Mouse (Mus musculus) heart, embryonic 12.5 days (tissue): ENCODE results near the gene Zfp746. TPM values are rescaled to one million over a fixed set of nuclear protein-coding genes. Genes with fewer than 3 reads are reported as not detected.
A peak's percentile ranks its signal among the peaks of the same experiment; 100 is the strongest.

Experiments
- ATAC-seq: fragments of 200-750 bp; cut with Nextera tagmentation; 2 replicates; pipeline ENCODE4 v1.8.0; 2017; ENCODE audit warnings: moderate TSS enrichment, moderate library complexity; ENCODE audit not compliant: insufficient number of reproducible peaks, low FRiP score
- H3K27ac ChIP-seq: fragments of 300-500 bp; sonication (generic); 2 replicates; pipeline ENCODE4 v1.5.1; 2016; ENCODE audit warnings: mild to moderate bottlenecking, moderate library complexity; ENCODE audit not compliant: poor library complexity, severe bottlenecking
- H3K27me3 ChIP-seq: fragments of 300-500 bp; sonication (generic); replicated peaks from 2 replicates; pipeline ENCODE4 v1.6.1; 2016; ENCODE audit warnings: mild to moderate bottlenecking, moderate library complexity
- H3K36me3 ChIP-seq: fragments of 300-500 bp; sonication (generic); 2 replicates; pipeline ENCODE4 v1.6.1; 2016; ENCODE audit warnings: mild to moderate bottlenecking, moderate library complexity
- H3K4me1 ChIP-seq: fragments of 300-500 bp; sonication (generic); replicated peaks from 2 replicates; pipeline ENCODE4 v1.6.1; 2016; ENCODE audit warnings: mild to moderate bottlenecking
- H3K4me2 ChIP-seq: fragments of 300-500 bp; sonication (generic); 2 replicates; pipeline ENCODE4 v1.6.1; 2016; ENCODE audit warnings: mild to moderate bottlenecking, moderate library complexity
- H3K4me3 ChIP-seq: fragments of 300-500 bp; sonication (generic); 2 replicates; pipeline ENCODE4 v1.5.1; 2016; ENCODE audit warnings: mild to moderate bottlenecking
- H3K9ac ChIP-seq: fragments of 300-500 bp; sonication (generic); 2 replicates; pipeline ENCODE4 v1.6.1; 2016; ENCODE audit warnings: mild to moderate bottlenecking, moderate library complexity
- H3K9me3 ChIP-seq: fragments of 300-500 bp; sonication (generic); replicated peaks from 2 replicates; pipeline ENCODE4 v1.6.1; 2016; ENCODE audit warnings: mild to moderate bottlenecking, moderate library complexity
- WGBS: fragments of 180-500 bp; shearing (Covaris S2); methylation state at CpG from one replicate; pipeline ENCODE4 v1.1.7; 2016; 5-methylcytosine and 5-hydroxymethylcytosine counted together
- polyA plus RNA-seq: library from polyadenylated mRNA; unstranded; fragments of >200 nt; fragmentation: Nextera tagmentation; extraction: Ambion mirVana; gene quantifications from 2 replicates; pipeline ENCODE4 v1.2.1, GENCODE M21; 2016

The Zfp746 gene
- polyA plus RNA-seq, 1 experiment from 2014 or later = 12.8 TPM

DNA sequence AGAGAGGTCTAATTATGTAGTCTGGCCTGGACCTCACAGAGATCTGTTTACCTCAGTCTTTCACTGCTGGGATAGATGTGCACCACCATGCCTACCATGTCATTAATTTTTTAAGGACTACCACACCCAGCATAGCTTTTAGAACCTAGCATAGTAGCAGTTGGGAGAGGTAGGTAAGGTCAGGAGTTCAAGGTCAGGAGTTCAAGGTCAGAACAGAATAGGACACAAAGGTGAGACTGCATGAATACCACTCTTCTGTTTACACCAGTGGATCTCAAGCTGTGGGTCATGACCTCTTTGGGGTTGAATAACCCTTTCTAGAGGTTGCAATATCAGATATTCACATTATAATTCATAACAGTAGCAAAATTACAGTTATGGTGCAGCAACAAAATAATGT is 53.7 kb downstream of the Zfp746 start:
- peaks cover 13% of the 10 kb centered on the region for H3K27me3 ChIP-seq

DNA sequence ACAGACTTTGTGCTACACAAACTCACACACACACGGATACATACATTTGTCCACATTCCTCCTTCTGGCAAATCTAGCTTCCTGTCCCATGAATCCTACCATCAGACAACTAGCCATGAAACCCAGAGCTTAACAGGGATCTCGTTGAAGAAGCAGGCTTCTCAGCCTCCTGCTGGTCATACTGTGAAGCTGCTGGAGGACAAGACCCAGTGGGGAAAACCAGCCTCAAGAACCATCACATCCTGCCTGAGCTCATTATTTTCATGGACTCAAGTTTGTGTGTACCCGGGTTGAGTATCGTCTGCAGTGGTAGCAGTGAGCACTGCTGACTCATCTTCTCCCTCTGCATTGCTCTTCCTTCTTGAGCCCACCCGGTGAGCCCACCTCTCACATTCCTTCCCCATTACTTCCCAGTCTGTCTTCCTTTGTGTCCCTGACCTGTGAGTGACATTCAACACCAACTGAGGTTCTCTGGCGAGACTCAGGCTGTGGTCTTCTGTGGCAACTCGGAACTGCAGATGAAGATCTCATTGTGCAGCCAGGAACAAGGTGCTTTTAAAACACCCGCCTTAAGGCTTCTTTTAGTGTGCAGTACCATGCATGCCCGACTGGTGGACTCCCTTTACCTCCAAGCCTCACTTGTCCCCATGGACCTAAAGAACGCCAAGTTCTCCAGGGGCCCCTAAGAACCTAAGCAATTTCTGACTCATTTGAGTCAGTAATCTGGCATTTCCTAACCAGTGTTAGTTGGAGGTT is 60.3 kb downstream of the Zfp746 start:
- H3K36me3 ChIP-seq = peaks cover 90% of the 10 kb centered on the region
- ATAC-seq = no peak
- no peak overlapping the region for H3K4me2 ChIP-seq
- no peak overlapping the region for H3K9ac ChIP-seq
- 89% methylated on average over 10 of the region's 10 CpGs for WGBS
- no peak overlapping the region for H3K4me3 ChIP-seq
- H3K4me1 ChIP-seq = no peaks in the 10 kb centered on the region; the same call in 1 of the 2 replicates
- H3K27ac ChIP-seq = no peak overlapping the region
- H3K9me3 ChIP-seq = peaks cover 48% of the 10 kb centered on the region
- H3K27me3 ChIP-seq = peaks cover 54% of the 10 kb centered on the region

More for the DNA sequence above, 53.7 kb downstream of the Zfp746 start:
- ATAC-seq = no peak
- Histone ChIP-seq H3K27ac (no peak overlapping the region), H3K4me3 (no peak overlapping the region), H3K9ac (no peak overlapping the region), H3K4me2 (no peak overlapping the region), H3K4me1 (no peaks in the 10 kb centered on the region), H3K36me3 (peaks cover 84% of the 10 kb centered on the region), H3K9me3 (no peaks in the 10 kb centered on the region; the same call in 1 of the 2 replicates)

DNA sequence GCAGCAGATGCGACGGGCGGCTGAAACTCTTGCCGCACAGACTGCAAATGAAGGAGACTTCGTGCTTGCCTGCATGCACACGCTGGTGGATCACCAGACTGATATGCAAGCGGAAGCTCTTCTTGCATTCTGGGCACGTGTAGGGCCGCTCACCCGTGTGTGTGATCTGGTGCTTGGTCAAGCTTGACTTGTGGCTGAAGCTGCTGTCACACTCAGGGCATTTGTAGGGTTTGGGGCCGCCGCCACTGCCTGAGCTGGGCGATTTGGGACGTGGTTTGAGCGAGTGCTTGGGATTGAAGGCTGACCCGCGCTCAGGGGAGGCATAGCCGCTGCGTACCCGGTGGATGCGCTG is 61.4 kb downstream of the Zfp746 start:
- no peak for ATAC-seq
- peaks cover 84% of the 10 kb centered on the region for H3K36me3 ChIP-seq
- 89% methylated on average over 21 of the region's 21 CpGs for WGBS
- H3K9me3 ChIP-seq = peaks cover 48% of the 10 kb centered on the region
- no peak overlapping the region for H3K4me2 ChIP-seq
- no peak overlapping the region for H3K9ac ChIP-seq
- no peaks in the 10 kb centered on the region; the same call in 1 of the 2 replicates for H3K4me1 ChIP-seq
- no peak overlapping the region for H3K4me3 ChIP-seq
- H3K27ac ChIP-seq = no peak overlapping the region
- peaks cover 65% of the 10 kb centered on the region for H3K27me3 ChIP-seq

DNA sequence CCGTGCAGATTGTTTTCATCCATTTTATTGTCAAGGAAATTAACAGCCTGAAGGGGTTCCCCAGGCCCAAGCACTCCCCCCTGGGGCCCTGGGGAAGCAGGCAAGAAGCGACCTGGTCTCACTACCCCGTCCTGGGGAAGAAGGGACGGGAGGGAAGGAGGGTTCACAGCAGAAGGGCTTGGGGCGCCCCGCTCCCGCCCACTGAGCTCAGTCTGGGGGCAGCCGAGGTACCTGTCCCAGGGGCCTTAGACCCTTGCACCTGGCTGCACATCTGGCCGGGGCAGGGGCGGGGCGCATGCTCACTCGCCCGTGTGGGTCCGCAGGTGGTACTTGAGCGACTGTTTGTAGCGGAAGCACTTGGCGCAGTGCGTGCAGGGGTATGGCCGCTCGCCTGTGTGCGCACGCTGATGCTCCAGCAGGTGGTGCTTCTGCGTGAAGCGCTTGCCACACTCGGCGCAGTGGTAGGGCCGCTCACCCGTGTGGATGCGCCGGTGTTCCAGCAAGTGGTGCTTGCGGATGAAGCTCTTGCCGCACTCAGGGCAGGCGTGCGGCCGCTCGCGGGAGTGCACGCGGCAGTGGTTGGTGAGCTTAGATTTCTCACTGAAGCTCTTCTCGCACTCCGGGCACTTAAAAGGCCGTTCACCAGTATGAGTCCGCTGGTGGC is 61.9 kb downstream of the Zfp746 start:
- peaks cover 81% of the 10 kb centered on the region for H3K36me3 ChIP-seq
- ATAC-seq = no peak
- 92% methylated on average over 43 of the region's 43 CpGs for WGBS
- H3K4me1 ChIP-seq = no peaks in the 10 kb centered on the region; the same call in 1 of the 2 replicates
- H3K9me3 ChIP-seq = peaks cover 48% of the 10 kb centered on the region
- H3K27ac ChIP-seq = no peak overlapping the region
- H3K9ac ChIP-seq = no peak overlapping the region
- peaks cover 68% of the 10 kb centered on the region for H3K27me3 ChIP-seq
- no peak overlapping the region for H3K4me2 ChIP-seq
- no peak overlapping the region for H3K4me3 ChIP-seq

DNA sequence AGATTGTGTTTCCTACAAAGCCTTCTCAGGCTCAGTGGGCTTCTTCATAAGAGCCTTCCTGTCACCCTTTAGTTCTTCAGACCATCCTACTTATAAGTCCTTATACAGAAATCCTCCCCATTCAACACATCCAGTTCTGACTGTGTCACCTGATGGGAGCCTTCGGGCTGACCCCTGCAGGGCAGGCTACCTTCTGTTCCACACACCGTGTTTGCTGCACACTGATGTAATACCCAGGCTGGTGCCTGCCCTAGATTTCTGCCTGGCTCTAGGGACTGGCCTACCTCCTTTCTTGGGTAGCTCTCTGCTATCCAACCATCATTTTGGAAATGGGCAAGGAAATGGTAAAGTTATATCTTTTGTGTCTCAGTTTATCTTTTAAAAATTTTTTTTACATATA is 63.7 kb downstream of the Zfp746 start:
- peaks cover 48% of the 10 kb centered on the region for H3K9me3 ChIP-seq
- peaks cover 73% of the 10 kb centered on the region for H3K27me3 ChIP-seq
- H3K9ac ChIP-seq = no peak overlapping the region
- no peaks in the 10 kb centered on the region; the same call in 1 of the 2 replicates for H3K4me1 ChIP-seq
- no peak overlapping the region for H3K4me2 ChIP-seq
- H3K36me3 ChIP-seq = peaks cover 71% of the 10 kb centered on the region
- whole genome bisulfite sequencing = 74% methylated on average over 2 of the region's 2 CpGs
- no peak for ATAC-seq
- H3K27ac ChIP-seq = no peak overlapping the region
- no peak overlapping the region for H3K4me3 ChIP-seq

DNA sequence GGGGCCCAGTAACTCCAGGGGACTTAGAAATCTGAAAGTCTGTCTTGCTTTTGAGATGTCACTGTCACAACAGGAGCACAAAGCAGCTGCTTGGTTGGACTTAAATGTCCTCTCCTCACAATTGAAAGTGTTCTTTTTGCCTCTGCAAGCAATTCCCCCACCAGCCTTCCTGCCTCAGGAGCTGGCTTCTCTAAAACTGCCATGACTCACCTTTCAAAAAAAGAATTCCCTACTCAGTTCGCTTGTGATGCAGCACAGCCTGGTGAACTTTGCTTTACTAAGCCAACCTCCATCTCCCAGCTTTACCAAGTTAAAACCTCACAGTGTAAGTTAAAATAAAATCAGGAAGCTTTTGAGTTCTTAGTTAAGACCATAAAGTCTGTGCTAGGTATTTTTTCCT is 64.7 kb downstream of the Zfp746 start:
- H3K27me3 ChIP-seq = peaks cover 83% of the 10 kb centered on the region
- peaks cover 62% of the 10 kb centered on the region for H3K36me3 ChIP-seq
- H3K9me3 ChIP-seq = peaks cover 42% of the 10 kb centered on the region
- no peak overlapping the region for H3K4me2 ChIP-seq
- no peaks in the 10 kb centered on the region; the same call in 1 of the 2 replicates for H3K4me1 ChIP-seq
- H3K9ac ChIP-seq = no peak overlapping the region
- no peak overlapping the region for H3K27ac ChIP-seq
- WGBS = 67% methylated on average over 1 of the region's 1 CpGs
- no peak overlapping the region for H3K4me3 ChIP-seq
- ATAC-seq = no peak

DNA sequence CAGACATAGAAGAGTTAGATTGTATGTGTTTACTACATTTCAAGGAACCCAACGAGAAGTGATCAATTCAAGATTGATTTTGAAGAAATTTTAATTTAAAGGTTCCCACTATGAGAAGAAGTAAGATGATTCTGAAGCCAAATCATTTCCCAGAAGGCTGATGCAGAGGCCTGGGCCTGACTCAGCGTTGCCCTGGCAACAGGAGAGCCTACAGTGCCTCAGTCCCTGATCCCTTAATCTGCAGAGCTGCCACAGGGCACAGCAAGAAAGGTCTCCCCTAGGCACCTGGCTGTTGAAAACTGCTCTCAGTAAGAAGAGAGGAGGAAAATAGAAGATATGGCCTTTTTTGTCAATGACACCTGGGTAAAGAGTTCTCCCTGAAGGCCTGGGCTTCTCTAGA is 66.4 kb downstream of the Zfp746 start:
- WGBS = 89% methylated on average over 2 of the region's 2 CpGs
- Histone ChIP-seq H3K27me3 (peaks cover 91% of the 10 kb centered on the region), H3K4me3 (no peak overlapping the region), H3K27ac (no peak overlapping the region), H3K9ac (no peak overlapping the region), H3K9me3 (peaks cover 27% of the 10 kb centered on the region), H3K4me2 (no peak overlapping the region), H3K4me1 (peaks cover 4% of the 10 kb centered on the region; the same call in 1 of the 2 replicates), H3K36me3 (peaks cover 45% of the 10 kb centered on the region)
- ATAC-seq = no peak

DNA sequence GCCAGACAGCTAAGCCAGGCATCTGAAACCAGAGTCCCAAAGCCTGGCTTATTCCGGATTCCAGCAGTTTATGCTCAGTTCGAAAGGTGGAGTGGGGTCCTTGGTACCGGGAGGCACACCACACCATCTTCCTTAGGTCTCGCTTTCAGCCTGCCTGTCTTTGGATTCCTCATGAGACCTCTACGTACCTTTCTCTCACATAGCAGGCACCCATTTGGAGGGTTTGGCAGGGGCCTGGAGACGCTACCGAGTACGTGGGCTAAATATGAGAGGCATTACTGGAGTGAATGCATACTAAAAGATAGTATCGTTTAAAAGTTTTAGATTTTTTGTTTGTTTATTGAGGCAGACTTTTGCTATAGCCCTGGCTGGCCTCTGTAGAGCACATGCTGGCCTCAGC is 69.6 kb downstream of the Zfp746 start:
- no peak overlapping the region for H3K4me2 ChIP-seq
- peaks cover 5% of the 10 kb centered on the region for H3K9me3 ChIP-seq
- peaks cover 4% of the 10 kb centered on the region; the same call in 1 of the 2 replicates for H3K4me1 ChIP-seq
- H3K27ac ChIP-seq = no peak overlapping the region
- peaks cover 17% of the 10 kb centered on the region for H3K36me3 ChIP-seq
- 92% methylated on average over 9 of the region's 9 CpGs for WGBS
- no peak overlapping the region for H3K4me3 ChIP-seq
- H3K9ac ChIP-seq = no peak overlapping the region
- no peak for ATAC-seq
- H3K27me3 ChIP-seq = peaks cover 96% of the 10 kb centered on the region

DNA sequence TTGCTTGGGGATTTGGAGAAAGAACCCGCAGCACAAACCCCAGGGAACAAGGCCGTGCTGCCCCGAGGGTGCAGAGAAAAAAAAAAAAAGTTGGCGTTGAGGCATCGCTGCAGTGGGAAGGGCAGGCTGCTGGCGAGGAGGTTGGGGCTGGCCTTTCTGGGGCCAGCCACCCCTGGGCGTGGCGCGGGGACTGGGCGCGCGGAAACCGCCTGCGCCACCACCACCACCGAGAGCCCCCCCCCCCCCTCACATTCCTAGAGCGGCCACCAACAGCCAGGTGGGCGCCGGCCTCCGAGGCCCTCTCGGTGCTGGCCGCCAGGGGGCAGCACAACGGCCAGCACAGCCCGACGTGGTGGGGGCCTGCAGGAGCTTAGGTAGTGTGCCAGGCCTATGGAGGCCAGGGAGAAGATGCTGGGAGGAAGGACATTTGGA is 70.3 kb downstream of the Zfp746 start:
- peak; percentile 83 for ATAC-seq
- Histone ChIP-seq H3K36me3 (peaks cover 12% of the 10 kb centered on the region), H3K4me1 (peaks cover 9% of the 10 kb centered on the region), H3K9me3 (peaks cover 5% of the 10 kb centered on the region), H3K9ac (0 out of 2 replicates have a peak overlapping the region, but pooled peaks have one; percentile 24), H3K4me3 (peak overlapping the region; percentile 40), H3K27ac (no peak overlapping the region), H3K27me3 (peaks cover 96% of the 10 kb centered on the region), H3K4me2 (peak overlapping the region; percentile 70)
- WGBS = under 1% methylated on average over 23 of the region's 24 CpGs
